In the genomic region with DNA sequence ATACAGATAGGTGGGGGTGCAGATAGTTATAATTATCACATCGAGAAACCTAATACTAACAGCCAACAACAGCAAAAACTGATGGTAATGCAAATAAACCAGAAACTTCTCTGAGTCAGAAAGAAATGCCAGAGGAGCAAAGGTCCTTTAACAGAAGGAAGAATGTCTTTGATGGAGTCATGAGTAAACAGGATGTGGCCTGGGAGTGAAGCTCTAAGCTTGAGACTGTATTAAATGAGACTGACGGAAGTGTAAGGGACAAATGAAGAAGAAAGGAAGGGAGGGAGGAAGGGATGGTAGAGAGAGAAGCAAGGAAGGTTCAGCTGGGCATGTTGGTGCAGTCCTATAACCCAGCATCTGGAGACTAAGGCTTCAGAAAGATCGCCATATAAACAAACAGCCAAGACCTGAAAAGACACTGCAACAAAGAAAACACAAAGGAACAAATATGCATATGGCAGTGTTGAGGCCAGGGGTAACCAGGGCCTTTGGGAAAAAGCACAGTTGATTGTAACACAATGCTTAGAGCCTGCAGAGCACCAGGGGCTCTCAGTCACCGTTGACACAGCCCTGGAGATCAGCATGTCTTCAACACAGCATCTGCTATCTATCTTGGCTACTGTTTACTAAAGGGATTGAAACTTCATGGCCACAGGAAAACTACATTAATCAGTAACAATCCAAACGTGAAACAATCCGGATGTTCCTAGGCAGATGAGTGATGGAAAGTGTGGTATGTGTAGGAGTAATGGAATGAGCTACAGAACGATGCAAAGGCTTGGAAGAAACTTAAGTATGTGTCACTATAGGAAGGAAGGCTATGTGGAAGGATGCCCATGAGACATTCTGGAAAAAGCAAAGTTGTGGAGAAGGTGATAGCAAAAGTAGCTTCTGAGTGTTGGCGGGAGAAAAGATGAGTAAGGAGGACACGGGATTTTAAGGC, we compare ENCODE assay signal across 15 mouse cellular contexts.
DNase-seq lines count a peak whose midpoint lies in the region; ATAC-seq and TF ChIP-seq lines count a peak whose summit lies in the region.
"Had no signal": no experiment of that assay in that cellular context is flagged by ENCODE, and none has a peak within 500 bp of the region (broad histone marks: within the 10 kb centered on the region; RNA-seq: fewer than 3 reads in every experiment).

No protein-coding gene starts in this region.

- no peaks in the 10 kb centered on the region for H3K27me3 ChIP-seq in intestine, embryonic 16.5 days (replicated peaks; ENCODE audit: control insufficient read depth, insufficient read depth, low read length)
- no peaks in the 10 kb centered on the region for H3K27me3 ChIP-seq in intestine, embryonic 15.5 days (replicated peaks)
- no peaks in the 10 kb centered on the region for H3K27me3 ChIP-seq in lung, postnatal 0 days (replicated peaks; ENCODE audit: insufficient read depth, low read length)
- H3K27me3 ChIP-seq: limb, embryonic 15.5 days; megakaryocyte, embryonic 14.5 days had no signal

- H3K36me3 ChIP-seq in intestine, embryonic 16.5 days (ENCODE audit: control insufficient read depth, insufficient read depth, low read length) = no peaks in the 10 kb centered on the region
- no peaks in the 10 kb centered on the region for H3K36me3 ChIP-seq in intestine, embryonic 15.5 days
- no peaks in the 10 kb centered on the region for H3K36me3 ChIP-seq in lung, postnatal 0 days (ENCODE audit: insufficient read depth, low read length)
- H3K36me3 ChIP-seq: heart, embryonic 10.5 days; limb, embryonic 15.5 days had no signal

- peaks cover 8% of the 10 kb centered on the region; the same call in 1 of the 2 replicates for H3K4me1 ChIP-seq in intestine, embryonic 16.5 days (ENCODE audit: control insufficient read depth, insufficient read depth, low read length)
- H3K4me1 ChIP-seq in intestine, embryonic 15.5 days (replicated peaks) = peaks cover 10% of the 10 kb centered on the region; the same call in 1 of the 2 replicates
- no peaks in the 10 kb centered on the region; the same call in 1 of the 2 replicates for H3K4me1 ChIP-seq in lung, postnatal 0 days (ENCODE audit: insufficient read depth, low read depth, low read length)
- H3K4me1 ChIP-seq in lung, adult 2 months (ENCODE audit: control insufficient read depth, insufficient read depth, low read length) = no peaks in the 10 kb centered on the region; the same call in none of the 2 replicates

- no peak overlapping the region for H3K4me2 ChIP-seq in intestine, embryonic 16.5 days (ENCODE audit: low read depth, low read length)
- no peak overlapping the region for H3K4me2 ChIP-seq in intestine, embryonic 15.5 days (replicated peaks)
- H3K4me2 ChIP-seq in lung, postnatal 0 days (replicated peaks; ENCODE audit: low read depth, low read length) = no peak overlapping the region
- H3K4me2 ChIP-seq: limb, embryonic 15.5 days had no signal

- peak; percentile 57 for DNase-seq in lung, postnatal 0 days (ENCODE audit: low spot score)
- no peak for DNase-seq in lung, adult 2 months
- peak; percentile 24 for DNase-seq in lung, postnatal 10 days
- no peak for DNase-seq in gastrocnemius, postnatal 4 days (ENCODE audit: low spot score in 2 of 2)
- no peak for DNase-seq in heart, adult 9 months (ENCODE audit: low spot score in 2 of 2)
- no peak for DNase-seq in urinary bladder, postnatal 4 days (ENCODE audit: low spot score in 2 of 2)
- DNase-seq: adrenal gland, postnatal 25 days; cerebellum, postnatal 25 days; right cerebral cortex, postnatal 14 days; thymus, postnatal 36 days had no signal

- peak; percentile 60; the same call in 1 of the 2 replicates for ATAC-seq in intestine, embryonic 16.5 days
- no peak for ATAC-seq in intestine, embryonic 15.5 days
- ATAC-seq in lung, postnatal 0 days = peak; percentile 75

- no peak for TF ChIP-seq CTCF in lung, postnatal 0 days (IDR thresholded peaks at IDR 0.05)
- no peak for TF ChIP-seq CTCF in lung, adult 2 months (IDR thresholded peaks at IDR 0.05; ENCODE audit: insufficient read depth, low read length)

- no peak for TF ChIP-seq EP300 in lung, postnatal 0 days (IDR thresholded peaks at IDR 0.05)

- WGBS in intestine, embryonic 16.5 days = 41% methylated on average over 9 of the region's 9 CpGs
- WGBS in intestine, embryonic 15.5 days = 42% methylated on average over 9 of the region's 9 CpGs
- whole genome bisulfite sequencing in lung, postnatal 0 days = 22% methylated on average over 9 of the region's 9 CpGs
- 33% methylated on average over 9 of the region's 9 CpGs for WGBS in lung, adult 2 months

- H3K4me3 ChIP-seq in intestine, embryonic 16.5 days (ENCODE audit: low read length) = no peak overlapping the region
- H3K4me3 ChIP-seq in intestine, embryonic 15.5 days (replicated peaks) = no peak overlapping the region
- H3K4me3 ChIP-seq in lung, postnatal 0 days (ENCODE audit: low read depth, low read length) = no peak overlapping the region
- H3K4me3 ChIP-seq in lung, adult 2 months (replicated peaks; ENCODE audit: extremely low read depth, low read depth, low read length) = no peak overlapping the region
- H3K4me3 ChIP-seq: heart, embryonic 10.5 days; limb, embryonic 15.5 days; megakaryocyte, embryonic 14.5 days had no signal

- peak overlapping the region; percentile 57; the same call in 1 of the 2 replicates for H3K27ac ChIP-seq in intestine, embryonic 16.5 days (ENCODE audit: low read length)
- H3K27ac ChIP-seq in intestine, embryonic 15.5 days = no peak overlapping the region; the same call in 1 of the 2 replicates
- 0 out of 2 replicates have a peak overlapping the region, but pooled peaks have one; percentile 40 for H3K27ac ChIP-seq in lung, postnatal 0 days (ENCODE audit: low read length)
- H3K27ac ChIP-seq: heart, embryonic 10.5 days; limb, embryonic 15.5 days had no signal

- TF ChIP-seq POLR2A in lung, adult 2 months (IDR thresholded peaks at IDR 0.05; ENCODE audit: borderline replicate concordance, extremely low read depth, low read depth, low read length) = no peak

- H3K9ac ChIP-seq in intestine, embryonic 16.5 days (ENCODE audit: low read depth, low read length) = no peak overlapping the region
- no peak overlapping the region for H3K9ac ChIP-seq in intestine, embryonic 15.5 days
- H3K9ac ChIP-seq in lung, postnatal 0 days (replicated peaks; ENCODE audit: low read depth) = no peak overlapping the region
- H3K9ac ChIP-seq: limb, embryonic 15.5 days had no signal

- H3K9me3 ChIP-seq in intestine, embryonic 16.5 days (ENCODE audit: control insufficient read depth, low read length) = no peaks in the 10 kb centered on the region
- no peaks in the 10 kb centered on the region for H3K9me3 ChIP-seq in intestine, embryonic 15.5 days
- no peaks in the 10 kb centered on the region for H3K9me3 ChIP-seq in lung, postnatal 0 days (ENCODE audit: low read length)
- H3K9me3 ChIP-seq: heart, embryonic 10.5 days; limb, embryonic 15.5 days; megakaryocyte, embryonic 14.5 days had no signal

Comparison
In these comparisons a context has a peak if more than half of its experiments do, and no peak if none do; other contexts are left out.
1. DNase-seq: peak in lung, postnatal 0 days (single experiment) and lung, postnatal 10 days (single experiment); none in lung, adult 2 months (single experiment), gastrocnemius, postnatal 4 days (0 of 2), heart, adult 9 months (0 of 2) and urinary bladder, postnatal 4 days (0 of 2).